Mouse (Mus musculus): Measurements from ENCODE around the gene Mfn2. TPM values are rescaled to one million over a fixed set of nuclear protein-coding genes. Genes with fewer than 3 reads are reported as not detected.
A peak's percentile ranks its signal among the peaks of the same experiment; 100 is the strongest.

Gene Mfn2
- total and polyA plus RNA-seq, 2 experiments from 2014 or later = 86.1 to 86.8 TPM

DNA sequence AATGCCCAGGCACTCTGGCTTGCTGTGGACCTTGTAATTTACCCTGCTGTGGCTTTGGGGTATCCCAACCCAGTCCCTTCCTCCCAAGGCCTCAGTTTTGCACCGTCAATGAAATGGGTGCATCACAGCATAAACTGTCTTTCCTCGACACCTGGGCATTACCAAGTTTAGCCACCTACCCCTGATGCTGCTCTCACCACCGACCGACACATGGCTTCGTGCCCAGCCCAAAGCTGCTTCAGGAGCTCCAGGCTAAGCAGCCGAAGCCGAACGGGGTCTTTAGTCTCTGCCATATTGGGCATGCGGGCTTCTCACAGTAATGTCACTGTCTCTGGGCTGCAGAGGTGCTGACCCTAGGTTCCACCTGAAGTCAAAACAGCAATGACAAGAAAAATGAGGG, 38.4 kb downstream of the Mfn2 start:
- peaks cover 17% of the 10 kb centered on the region; the same call in 1 of the 2 replicates for H3K36me3 ChIP-seq (ENCODE audit: insufficient read depth, low read length)
- WGBS = 92% methylated on average over 9 of the region's 9 CpGs
- no peaks in the 10 kb centered on the region for H3K27me3 ChIP-seq (ENCODE audit: insufficient read depth, low read length)
- no peaks in the 10 kb centered on the region for H3K9me3 ChIP-seq (ENCODE audit: low read length)
- no peak overlapping the region for H3K9ac ChIP-seq (replicated peaks; ENCODE audit: low read length)
- ATAC-seq = no peak
- no peak for DNase-seq (ENCODE audit: low spot score)
- H3K4me2 ChIP-seq (ENCODE audit: low read depth, low read length) = no peak overlapping the region
- peaks cover 16% of the 10 kb centered on the region for H3K4me1 ChIP-seq (ENCODE audit: insufficient read depth, low read length)
- no peak overlapping the region for H3K4me3 ChIP-seq (ENCODE audit: low read length)
- H3K27ac ChIP-seq = no peak overlapping the region
- TF ChIP-seq CTCF (IDR thresholded peaks at IDR 0.05; ENCODE audit: low read depth) = no peak

DNA sequence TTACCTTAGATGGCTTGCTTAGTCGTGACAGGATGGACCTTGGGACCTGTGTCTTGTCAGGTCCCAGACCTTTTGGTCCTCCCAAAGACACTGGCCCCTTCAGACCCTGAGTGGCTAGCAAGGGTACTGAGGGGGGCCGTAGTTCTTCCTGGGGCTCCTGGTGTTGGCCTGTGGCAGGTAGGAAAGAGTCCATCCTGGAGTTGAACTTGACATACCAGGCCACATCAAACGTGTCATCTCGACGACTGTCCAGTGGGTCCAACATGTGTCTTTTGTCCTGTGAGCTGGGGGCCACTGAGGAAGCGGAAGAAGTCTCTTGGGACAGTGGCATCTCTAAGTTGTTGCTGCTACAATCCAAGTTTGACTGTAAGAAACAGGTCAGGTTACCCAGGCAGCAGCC, 38.9 kb downstream of the Mfn2 start:
- Histone ChIP-seq H3K4me2 (ENCODE audit: low read depth, low read length) (no peak overlapping the region), H3K4me3 (ENCODE audit: low read length) (no peak overlapping the region), H3K4me1 (ENCODE audit: insufficient read depth, low read length) (peaks cover 16% of the 10 kb centered on the region), H3K27ac (no peak overlapping the region), H3K36me3 (ENCODE audit: insufficient read depth, low read length) (peaks cover 21% of the 10 kb centered on the region), H3K27me3 (ENCODE audit: insufficient read depth, low read length) (no peaks in the 10 kb centered on the region), H3K9ac (replicated peaks; ENCODE audit: low read length) (no peak overlapping the region), H3K9me3 (ENCODE audit: low read length) (no peaks in the 10 kb centered on the region)
- DNase-seq (ENCODE audit: low spot score) = no peak
- 96% methylated on average over 6 of the region's 6 CpGs for WGBS
- no peak for ATAC-seq
- TF ChIP-seq CTCF (IDR thresholded peaks at IDR 0.05; ENCODE audit: low read depth) = no peak

GRCm38 (mm10) chr4:147862051-147862450, 42.5 kb downstream of the Mfn2 start:
- peaks cover 22% of the 10 kb centered on the region for H3K36me3 ChIP-seq (ENCODE audit: insufficient read depth, low read length)
- WGBS = 92% methylated on average over 3 of the region's 3 CpGs

DNA sequence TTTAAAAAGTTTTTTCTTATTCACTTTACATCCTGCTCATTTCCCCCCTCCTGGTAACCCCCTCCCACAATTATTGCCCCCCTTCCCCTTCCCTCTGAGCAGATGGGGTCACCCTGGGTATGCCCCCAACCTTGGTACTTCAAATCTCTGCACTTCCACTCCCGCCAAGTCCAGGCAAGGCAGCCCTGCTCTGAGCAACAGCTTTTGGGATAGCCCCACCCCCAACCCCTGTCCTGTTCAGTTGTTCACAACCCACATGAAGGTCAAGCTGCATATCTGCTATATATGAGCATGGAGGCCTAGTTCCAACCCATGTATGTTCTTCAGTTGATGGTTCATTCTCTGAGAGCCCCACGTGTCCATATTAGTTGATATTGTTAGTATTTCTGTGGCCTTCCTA, 53.7 kb downstream of the Mfn2 start:
- H3K4me1 ChIP-seq (ENCODE audit: insufficient read depth, low read length) = peaks cover 5% of the 10 kb centered on the region
- H3K27ac ChIP-seq = no peak overlapping the region
- H3K36me3 ChIP-seq (ENCODE audit: insufficient read depth, low read length) = no peaks in the 10 kb centered on the region
- H3K4me3 ChIP-seq (ENCODE audit: low read length) = no peak overlapping the region
- no peak for TF ChIP-seq CTCF (IDR thresholded peaks at IDR 0.05; ENCODE audit: low read depth)
- H3K4me2 ChIP-seq (ENCODE audit: low read depth, low read length) = no peak overlapping the region
- WGBS = 79% methylated on average over 2 of the region's 2 CpGs
- no peak overlapping the region for H3K9ac ChIP-seq (replicated peaks; ENCODE audit: low read length)
- DNase-seq (ENCODE audit: low spot score) (no peak), ATAC-seq (no peak)
- no peaks in the 10 kb centered on the region for H3K9me3 ChIP-seq (ENCODE audit: low read length)
- H3K27me3 ChIP-seq (ENCODE audit: insufficient read depth, low read length) = no peaks in the 10 kb centered on the region

More at GRCm38 (mm10) chr4:147862051-147862450, 42.5 kb downstream of the Mfn2 start:
- Histone ChIP-seq H3K4me1 (ENCODE audit: insufficient read depth, low read length) (no peaks in the 10 kb centered on the region), H3K4me2 (ENCODE audit: low read depth, low read length) (no peak overlapping the region), H3K9ac (replicated peaks; ENCODE audit: low read length) (no peak overlapping the region), H3K27ac (no peak overlapping the region), H3K4me3 (ENCODE audit: low read length) (no peak overlapping the region), H3K9me3 (ENCODE audit: low read length) (no peaks in the 10 kb centered on the region), H3K27me3 (ENCODE audit: insufficient read depth, low read length) (no peaks in the 10 kb centered on the region)
- ATAC-seq = no peak
- no peak for TF ChIP-seq CTCF (IDR thresholded peaks at IDR 0.05; ENCODE audit: low read depth)
- no peak for DNase-seq (ENCODE audit: low spot score)

- Histone ChIP-seq H3K27ac (peak overlapping the region; percentile 65), H3K36me3 (ENCODE audit: insufficient read depth, low read length) (peaks cover 7% of the 10 kb centered on the region; the same call in 1 of the 2 replicates), H3K4me2 (ENCODE audit: low read depth, low read length) (peak overlapping the region; percentile 70), H3K4me3 (ENCODE audit: low read length) (peak overlapping the region; percentile 91), H3K9ac (replicated peaks; ENCODE audit: low read length) (peak overlapping the region; percentile 78), H3K9me3 (ENCODE audit: low read length) (peaks cover 8% of the 10 kb centered on the region; the same call in 1 of the 2 replicates), H3K4me1 (ENCODE audit: insufficient read depth, low read length) (peaks cover 5% of the 10 kb centered on the region), H3K27me3 (ENCODE audit: insufficient read depth, low read length) (no peaks in the 10 kb centered on the region)
- no peak for TF ChIP-seq CTCF (IDR thresholded peaks at IDR 0.05; ENCODE audit: low read depth)
- ATAC-seq (peak; percentile 80), DNase-seq (ENCODE audit: low spot score) (no peak)
- 4% methylated on average over 4 of the region's 4 CpGs for WGBS
Measured at GRCm38 (mm10) chr4:147848584-147848991, 55.9 kb downstream of the Mfn2 start.

DNA sequence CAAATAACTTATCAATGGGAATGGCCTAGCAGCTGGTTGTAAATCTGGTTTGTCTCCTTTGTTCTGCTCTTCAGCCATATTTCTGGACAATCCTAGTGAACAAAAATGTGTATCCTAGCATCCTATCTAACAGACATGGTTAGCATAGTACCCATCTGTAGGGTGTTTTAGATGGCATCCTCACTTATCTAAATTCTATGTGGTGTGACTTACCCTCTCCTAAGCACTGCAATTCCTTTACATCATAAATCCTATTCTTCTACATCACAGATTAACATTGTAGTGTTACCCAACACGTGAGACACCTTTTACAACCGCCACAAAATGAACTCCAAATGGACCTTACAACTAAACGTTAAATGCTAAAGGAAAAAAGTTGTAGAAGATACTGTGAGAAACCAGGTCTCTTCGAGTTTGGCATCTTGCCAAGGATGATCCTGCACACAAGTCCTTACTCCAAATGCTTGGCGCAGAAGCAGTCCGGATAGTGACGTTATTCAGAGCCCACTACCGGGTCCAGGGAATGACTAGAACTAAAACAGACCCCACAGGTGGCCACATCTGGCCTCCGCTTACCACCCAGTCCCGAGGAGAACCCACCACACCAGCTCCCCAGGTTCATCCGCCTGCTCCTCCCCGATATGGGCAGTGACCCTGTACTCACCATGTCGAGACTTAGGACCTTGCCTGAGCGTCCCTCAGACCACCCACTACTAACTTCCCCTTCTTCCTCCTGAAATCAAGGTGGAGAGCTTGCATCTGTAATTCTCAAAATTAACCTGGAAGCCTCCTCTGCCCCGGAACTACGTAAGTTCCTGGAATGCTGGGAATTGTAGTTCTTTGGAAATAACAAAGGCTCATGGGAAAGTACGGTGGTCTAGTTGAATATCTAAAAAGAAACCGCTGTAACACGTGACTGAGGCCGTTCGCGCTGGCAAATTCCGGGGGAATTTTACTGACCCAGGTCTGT, 56.6 kb downstream of the Mfn2 start, which contains the start of gene Zfp933:
TSS of gene Zfp933 (minus strand) at position 753 of the 970 bp plus-strand sequence.
- H3K4me2 ChIP-seq (ENCODE audit: low read depth, low read length) = peak within 1 kb of the TSS; percentile 70
- no peak for TF ChIP-seq CTCF (IDR thresholded peaks at IDR 0.05; ENCODE audit: low read depth)
- peaks cover 5% of the 10 kb centered on the region for H3K4me1 ChIP-seq (ENCODE audit: insufficient read depth, low read length)
- peak within 1 kb of the TSS; percentile 70 for H3K27ac ChIP-seq
- WGBS = 2% methylated on average over 23 of the region's 23 CpGs
- no peaks in the 10 kb centered on the region for H3K27me3 ChIP-seq (ENCODE audit: insufficient read depth, low read length)
- peaks cover 10% of the 10 kb centered on the region for H3K36me3 ChIP-seq (ENCODE audit: insufficient read depth, low read length)
- ATAC-seq (peak; percentile 95), DNase-seq (ENCODE audit: low spot score) (peak; percentile 96)
- H3K4me3 ChIP-seq (ENCODE audit: low read length) = peak within 1 kb of the TSS; percentile 91
- H3K9ac ChIP-seq (replicated peaks; ENCODE audit: low read length) = peak within 1 kb of the TSS; percentile 78
- H3K9me3 ChIP-seq (ENCODE audit: low read length) = peaks cover 15% of the 10 kb centered on the region
